Mouse (Mus musculus) forebrain, embryonic 12.5 days (tissue): ENCODE results near the gene Msrb2. TPM values are rescaled to one million over a fixed set of nuclear protein-coding genes. Genes with fewer than 3 reads are reported as not detected.

ENCODE experiments used
- ATAC-seq: fragments of 200-750 bp; cut with Nextera tagmentation; 2 replicates; pipeline ENCODE4 v1.8.0; 2017; ENCODE audit warnings: moderate TSS enrichment; ENCODE audit not compliant: low FRiP score
- H3K27ac ChIP-seq: fragments of 300-500 bp; sonication (generic); 2 replicates; pipeline ENCODE4 v1.5.1; 2016; ENCODE audit warnings: mild to moderate bottlenecking
- H3K27me3 ChIP-seq: fragments of 300-500 bp; sonication (generic); 2 replicates; pipeline ENCODE4 v1.6.1; 2016; ENCODE audit warnings: mild to moderate bottlenecking
- H3K36me3 ChIP-seq: fragments of 300-500 bp; sonication (generic); replicated peaks from 2 replicates; pipeline ENCODE4 v1.6.1; 2016; ENCODE audit warnings: mild to moderate bottlenecking
- H3K4me1 ChIP-seq: fragments of 300-500 bp; sonication (generic); 2 replicates; pipeline ENCODE4 v1.6.1; 2016
- H3K4me2 ChIP-seq: fragments of 300-500 bp; sonication (generic); 2 replicates; pipeline ENCODE4 v1.6.1; 2016; ENCODE audit warnings: mild to moderate bottlenecking, moderate library complexity
- H3K4me3 ChIP-seq: fragments of 300-500 bp; sonication (generic); replicated peaks from 2 replicates; pipeline ENCODE4 v1.5.1; 2016; ENCODE audit warnings: mild to moderate bottlenecking
- H3K9ac ChIP-seq: fragments of 300-500 bp; sonication (generic); 2 replicates; pipeline ENCODE4 v1.6.1; 2016; ENCODE audit warnings: mild to moderate bottlenecking
- H3K9me3 ChIP-seq: fragments of 300-500 bp; sonication (generic); 2 replicates; pipeline ENCODE4 v1.6.1; 2016
- WGBS: fragments of 180-500 bp; shearing (Covaris S2); methylation state at CpG from one replicate; pipeline ENCODE4 v1.1.7; 2016; 5-methylcytosine and 5-hydroxymethylcytosine counted together
- polyA plus RNA-seq: library from polyadenylated mRNA; unstranded; fragments of >200 nt; fragmentation: Nextera tagmentation; extraction: Ambion mirVana; gene quantifications from 2 replicates; pipeline ENCODE4 v1.2.1, GENCODE M21; 2016

Gene Msrb2
- polyA plus RNA-seq, 1 experiment from 2014 or later: 11.1 TPM

- 1% methylated on average over 18 of the region's 18 CpGs for WGBS
- no peak overlapping the region for H3K27ac ChIP-seq
These were observed 59.9 kb downstream of the Msrb2 start for GRCm38 (mm10) chr2:19431186-19431585.

GRCm38 (mm10) chr2:19431614-19432323, 60.5 kb downstream of the Msrb2 start:
- peak; percentile 44 for ATAC-seq
- no peak overlapping the region for H3K9ac ChIP-seq
- 2% methylated on average over 41 of the region's 41 CpGs for WGBS
- peak overlapping the region; percentile 51 for H3K4me2 ChIP-seq
- no peaks in the 10 kb centered on the region; the same call in 1 of the 2 replicates for H3K9me3 ChIP-seq
- peak overlapping the region; percentile 33; the same call in 1 of the 2 replicates for H3K4me3 ChIP-seq
- H3K4me1 ChIP-seq: peaks cover 21% of the 10 kb centered on the region
- no peaks in the 10 kb centered on the region for H3K36me3 ChIP-seq
- no peak overlapping the region for H3K27ac ChIP-seq
- peaks cover 89% of the 10 kb centered on the region for H3K27me3 ChIP-seq

More at GRCm38 (mm10) chr2:19431186-19431585, 59.9 kb downstream of the Msrb2 start:
- Histone ChIP-seq H3K9me3 (no peaks in the 10 kb centered on the region; the same call in 1 of the 2 replicates), H3K4me1 (peaks cover 21% of the 10 kb centered on the region), H3K36me3 (no peaks in the 10 kb centered on the region), H3K9ac (no peak overlapping the region), H3K4me2 (peak overlapping the region; percentile 51), H3K4me3 (peak overlapping the region; percentile 33), H3K27me3 (peaks cover 91% of the 10 kb centered on the region)
- ATAC-seq: peak; percentile 73

- Histone ChIP-seq H3K4me1 (peaks cover 26% of the 10 kb centered on the region), H3K9me3 (no peaks in the 10 kb centered on the region), H3K4me2 (no peak overlapping the region), H3K4me3 (no peak overlapping the region), H3K36me3 (no peaks in the 10 kb centered on the region), H3K27ac (no peak overlapping the region), H3K9ac (no peak overlapping the region), H3K27me3 (peaks cover 93% of the 10 kb centered on the region)
- no peak for ATAC-seq
- WGBS: 3% methylated on average over 9 of the region's 9 CpGs
These were observed 73.1 kb downstream of the Msrb2 start for GRCm38 (mm10) chr2:19444346-19444745.

Other genes with a start within 250 kb of the Msrb2 start
- gene Armc3, start 172.1 kb upstream of the Msrb2 start, polyA plus RNA-seq: 0.63 and 0.72 TPM in 2 replicates
- gene Ptf1a, start 74.2 kb downstream of the Msrb2 start, polyA plus RNA-seq: 0.51 and 0.78 TPM in 2 replicates
- not detected in 2 replicates for gene 4921504E06Rik, start 182.5 kb downstream of the Msrb2 start, polyA plus RNA-seq